Mouse (Mus musculus) heart, adult 2 months (tissue): ENCODE measurements around the gene Haus8. TPM values are rescaled to one million over a fixed set of nuclear protein-coding genes. Genes with fewer than 3 reads are reported as not detected.
"Not testable (repeated sequence)": the region's sequence is repeated elsewhere in the genome, so short reads cannot be mapped to it uniquely, and the experiment has no call there.

ENCODE experiments used
- DNase-seq, 2 experiments: peaks; one replicate each; pipeline ENCODE4 v3.0.0; 2021
- H3K27ac ChIP-seq: fragments of 200-600 bp; 2 replicates; pipeline ENCODE4 v1.8.1; 2022
- H3K27me3 ChIP-seq: fragments of 200-500 bp; 2 replicates; pipeline ENCODE4 v1.6.1; 2012; ENCODE audit warnings: mild to moderate bottlenecking, low read length, inconsistent platforms, mixed read lengths; ENCODE audit not compliant: control insufficient read depth, insufficient read depth
- H3K36me3 ChIP-seq: fragments of 200-500 bp; 2 replicates; pipeline ENCODE4 v1.6.1; 2012; ENCODE audit warnings: low read length, inconsistent platforms; ENCODE audit not compliant: control insufficient read depth, insufficient read depth
- H3K4me1 ChIP-seq: fragments of 200-500 bp; 2 replicates; pipeline ENCODE4 v1.6.1; 2011; ENCODE audit warnings: low read length; ENCODE audit not compliant: control insufficient read depth, insufficient read depth
- H3K4me3 ChIP-seq: fragments of 200-600 bp; 2 replicates; pipeline ENCODE4 v1.8.1; 2022
- H3K79me2 ChIP-seq: fragments of 200-500 bp; replicated peaks from 2 replicates; pipeline ENCODE4 v1.6.1; 2012; ENCODE audit warnings: mild to moderate bottlenecking, inconsistent platforms, low read length, moderate library complexity, mixed read lengths; ENCODE audit not compliant: control insufficient read depth, insufficient read depth
- H3K9ac ChIP-seq: fragments of 200-500 bp; 2 replicates; pipeline ENCODE4 v1.6.1; 2012; ENCODE audit warnings: low read depth, mild to moderate bottlenecking, control low read depth, inconsistent platforms, low read length, mixed read lengths
- CTCF ChIP-seq: fragments of 200-600 bp; IDR thresholded peaks from 2 replicates; pipeline ENCODE4 v1.8.1; 2022; ENCODE audit warnings: antibody characterized with exemption, mild to moderate bottlenecking, moderate library complexity
- WGBS: fragments of 180-500 bp; shearing (Covaris S2); methylation state at CpG from one replicate; pipeline ENCODE4 v1.1.7; 2018; 5-methylcytosine and 5-hydroxymethylcytosine counted together
- intact Hi-C: fragments of 180-260 bp; cut with DNase I; formaldehyde crosslinking; loops from one replicate; pipeline ENCODE4 v1.15.1; 2025
- polyA plus RNA-seq: library from polyadenylated mRNA; depleted of rRNA; stranded (reverse); fragments of >200 nt; gene quantifications from 2 replicates; pipeline ENCODE4 v1.2.3, GENCODE M21; 2012; rRNA removed
- total RNA-seq, 2 experiments: library from RNA; stranded (reverse); gene quantifications; 2 replicates each; pipeline ENCODE4 v1.2.3; 2021

Gene Haus8
- total and polyA plus RNA-seq, 3 experiments: 11.9 to 29.0 (median 24.2) TPM

- H3K36me3 ChIP-seq, intact Hi-C loops, H3K79me2 ChIP-seq, H3K4me1 ChIP-seq, H3K27ac ChIP-seq, H3K27me3 ChIP-seq: not testable (repeated sequence)
- Histone ChIP-seq H3K4me3 (peak overlapping the region; percentile 46), H3K9ac (peak overlapping the region; percentile 73)
- TF ChIP-seq CTCF: peak; percentile 32
- peak; percentile 30 to 60 for DNase-seq
- WGBS: under 1% methylated on average over 8 of the region's 11 CpGs
These were observed 67.2 kb downstream of the Haus8 start for GRCm38 (mm10) chr8:71205541-71205967.

Other genes with a start within 250 kb of the Haus8 start
- gene Myo9b, start 220 bp downstream of the Haus8 start, total RNA-seq: 10 to 100 TPM; 20.1 to 22.8 TPM
- gene Myo9b, start 220 bp downstream of the Haus8 start, polyA plus RNA-seq: 15.0 and 15.9 TPM in 2 replicates
- 100 to 1,000 TPM; 140 to 169 TPM for gene Use1, start 93.9 kb upstream of the Haus8 start, total RNA-seq
- gene Use1, start 93.9 kb upstream of the Haus8 start, polyA plus RNA-seq: 112 and 120 TPM in 2 replicates
- gene Ocel1, start 98.4 kb upstream of the Haus8 start, total RNA-seq: 10 to 100 TPM; 12.4 to 15.2 TPM
- 8.0 and 9.1 TPM in 2 replicates for gene Ocel1, start 98.4 kb upstream of the Haus8 start, polyA plus RNA-seq
- gene Nr2f6, start 109.0 kb upstream of the Haus8 start, total RNA-seq: 10 to 100 TPM; 47.6 to 56.7 TPM
- 53.9 and 63.2 TPM in 2 replicates for gene Nr2f6, start 109.0 kb upstream of the Haus8 start, polyA plus RNA-seq
- gene Ushbp1, start 122.9 kb upstream of the Haus8 start, total RNA-seq: 10 to 100 TPM; 22.9 to 23.9 TPM
- 71.7 and 72.2 TPM in 2 replicates for gene Ushbp1, start 122.9 kb upstream of the Haus8 start, polyA plus RNA-seq
- 10 to 100 TPM; 62.8 to 70.2 TPM for gene Babam1, start 123.9 kb upstream of the Haus8 start, total RNA-seq
- gene Babam1, start 123.9 kb upstream of the Haus8 start, polyA plus RNA-seq: 88.7 and 91.3 TPM in 2 replicates
- not detected for gene Ankle1, start 133.1 kb upstream of the Haus8 start, total RNA-seq
- 0.15 and 0.31 TPM in 2 replicates for gene Ankle1, start 133.1 kb upstream of the Haus8 start, polyA plus RNA-seq
- gene Abhd8, start 190.7 kb upstream of the Haus8 start, total RNA-seq: 10 to 100 TPM; 25.8 to 26.5 TPM
- 30.4 and 38.3 TPM in 2 replicates for gene Abhd8, start 190.7 kb upstream of the Haus8 start, polyA plus RNA-seq
- 100 to 1,000 TPM; 120 to 128 TPM for gene Mrpl34, start 192.0 kb upstream of the Haus8 start, total RNA-seq
- gene Mrpl34, start 192.0 kb upstream of the Haus8 start, polyA plus RNA-seq: 81.7 and 153 TPM in 2 replicates
- gene Dda1, start 196.3 kb upstream of the Haus8 start, total RNA-seq: 10 to 100 TPM; 30.4 to 31.8 TPM
- gene Dda1, start 196.3 kb upstream of the Haus8 start, polyA plus RNA-seq: 51.8 and 51.9 TPM in 2 replicates
- gene Ano8, start 213.0 kb upstream of the Haus8 start, total RNA-seq: 10 to 100 TPM; 15.6 to 16.3 TPM
- 15.3 and 18.4 TPM in 2 replicates for gene Ano8, start 213.0 kb upstream of the Haus8 start, polyA plus RNA-seq
- 10 to 100 TPM; 16.6 to 20.5 TPM for gene Gtpbp3, start 215.2 kb upstream of the Haus8 start, total RNA-seq
- gene Gtpbp3, start 215.2 kb upstream of the Haus8 start, polyA plus RNA-seq: 18.4 and 19.8 TPM in 2 replicates
- gene Plvap, start 238.8 kb upstream of the Haus8 start, total RNA-seq: 10 to 100 TPM; 22.1 to 28.3 TPM
- gene Plvap, start 238.8 kb upstream of the Haus8 start, polyA plus RNA-seq: 37.2 and 42.9 TPM in 2 replicates